Mouse (Mus musculus) kidney, adult 8-10 months (tissue): ENCODE results near the gene Anks3.

ENCODE experiments used
- DNase-seq, 2 experiments: peaks; one replicate each; pipeline ENCODE4 v3.0.0; 2022

Anks3 gene

GRCm38 (mm10) chr16:4922481-4922880 is 41.5 kb downstream of the Anks3 start:
- no peak for DNase-seq

GRCm38 (mm10) chr16:4920556-4920955 is 43.4 kb downstream of the Anks3 start:
- DNase-seq = no peak

- DNase-seq = no peak
Observed at GRCm38 (mm10) chr16:4916608-4917007, 47.4 kb downstream of the Anks3 start.

GRCm38 (mm10) chr16:4915931-4916330 is 48.1 kb downstream of the Anks3 start:
- no peak for DNase-seq

- DNase-seq = peak; percentile 84 to 93
Observed at GRCm38 (mm10) chr16:4913783-4914735, 49.9 kb downstream of the Anks3 start.

GRCm38 (mm10) chr16:4912907-4913782 is 50.9 kb downstream of the Anks3 start:
- no peak for DNase-seq

- DNase-seq = no peak
Observed at GRCm38 (mm10) chr16:4912074-4912648, 51.8 kb downstream of the Anks3 start.

GRCm38 (mm10) chr16:4910758-4911157 is 53.2 kb downstream of the Anks3 start:
- DNase-seq = no peak

GRCm38 (mm10) chr16:4909745-4910144 is 54.3 kb downstream of the Anks3 start:
- no peak for DNase-seq

GRCm38 (mm10) chr16:4907972-4908371 is 56.0 kb downstream of the Anks3 start:
- DNase-seq = no peak

- peak; percentile 40 to 50 for DNase-seq
Observed at GRCm38 (mm10) chr16:4907386-4907785, 56.6 kb downstream of the Anks3 start.

GRCm38 (mm10) chr16:4906559-4906958 is 57.4 kb downstream of the Anks3 start:
- DNase-seq = no peak

- DNase-seq = no peak
Observed at GRCm38 (mm10) chr16:4905591-4905990, 58.4 kb downstream of the Anks3 start.

- no peak for DNase-seq
Observed at GRCm38 (mm10) chr16:4904878-4905277, 59.1 kb downstream of the Anks3 start.

- peak; percentile 44 to 54 for DNase-seq
Observed at GRCm38 (mm10) chr16:4903491-4904102, 60.4 kb downstream of the Anks3 start.

- no peak for DNase-seq
Observed at GRCm38 (mm10) chr16:4902390-4902789, 61.6 kb downstream of the Anks3 start.

GRCm38 (mm10) chr16:4901167-4901566 is 62.8 kb downstream of the Anks3 start:
- peak; percentile 74 to 82 for DNase-seq

GRCm38 (mm10) chr16:4899711-4900110 is 64.3 kb downstream of the Anks3 start:
- DNase-seq = no peak

- DNase-seq = no peak
Observed at GRCm38 (mm10) chr16:4898881-4899280, 65.1 kb downstream of the Anks3 start.

- no peak for DNase-seq
Observed at GRCm38 (mm10) chr16:4897146-4897730, 66.8 kb downstream of the Anks3 start.

GRCm38 (mm10) chr16:4896249-4897027 is 67.6 kb downstream of the Anks3 start:
- DNase-seq = peak; percentile 86 to 92
